In genomic region chr9:123113931-123114330, GRCm38 (mm10) we compare ENCODE assay signal across 9 mouse cellular contexts. TPM values are rescaled to one million over a fixed set of nuclear protein-coding genes. Genes with fewer than 3 reads are reported as not detected.
DNase-seq lines count a peak whose midpoint lies in the region; ATAC-seq and TF ChIP-seq lines count a peak whose summit lies in the region.
"Had no signal": no experiment of that assay in that cellular context is flagged by ENCODE, and none has a peak within 500 bp of the region (broad histone marks: within the 10 kb centered on the region; RNA-seq: fewer than 3 reads in every experiment).

No protein-coding gene starts in this region.

- peaks cover 3% of the 10 kb centered on the region for H3K36me3 ChIP-seq in heart, embryonic 11.5 days (ENCODE audit: control insufficient read depth, insufficient read depth, low read length)
- peaks cover 14% of the 10 kb centered on the region for H3K36me3 ChIP-seq in hindbrain, embryonic 12.5 days
- peaks cover 17% of the 10 kb centered on the region for H3K36me3 ChIP-seq in midbrain, embryonic 12.5 days

- H3K27ac ChIP-seq in heart, embryonic 11.5 days (ENCODE audit: low read depth, low read length) = no peak overlapping the region
- no peak overlapping the region for H3K27ac ChIP-seq in bone marrow, adult 2 months (ENCODE audit: control insufficient read depth, insufficient read depth, low read depth, low read length, poor library complexity)
- H3K27ac ChIP-seq in hindbrain, embryonic 12.5 days = no peak overlapping the region
- no peak overlapping the region for H3K27ac ChIP-seq in midbrain, embryonic 12.5 days (replicated peaks)

- H3K4me2 ChIP-seq in heart, embryonic 11.5 days = peak overlapping the region; percentile 96
- peak overlapping the region; percentile 93 for H3K4me2 ChIP-seq in hindbrain, embryonic 12.5 days (replicated peaks)
- peak overlapping the region; percentile 81 for H3K4me2 ChIP-seq in midbrain, embryonic 12.5 days (replicated peaks)

- H3K4me1 ChIP-seq in heart, embryonic 11.5 days (ENCODE audit: control insufficient read depth, insufficient read depth, low read length) = peaks cover 12% of the 10 kb centered on the region
- no peaks in the 10 kb centered on the region; the same call in 1 of the 2 replicates for H3K4me1 ChIP-seq in bone marrow, adult 2 months (ENCODE audit: control insufficient read depth, insufficient read depth, low read length)
- H3K4me1 ChIP-seq in hindbrain, embryonic 12.5 days = peaks cover 17% of the 10 kb centered on the region
- peaks cover 18% of the 10 kb centered on the region for H3K4me1 ChIP-seq in midbrain, embryonic 12.5 days

- ATAC-seq in heart, embryonic 11.5 days (replicated peaks; ENCODE audit: insufficient number of reproducible peaks, low FRiP score, low TSS enrichment) = no peak
- no peak for ATAC-seq in hindbrain, embryonic 12.5 days (ENCODE audit: low FRiP score)
- ATAC-seq in midbrain, embryonic 12.5 days (ENCODE audit: low FRiP score, low read depth) = no peak

- TF ChIP-seq CTCF in bone marrow, adult 2 months (IDR thresholded peaks at IDR 0.05; ENCODE audit: control insufficient read depth, insufficient read depth, low read length) = no peak

- 67% methylated on average over 6 of the region's 6 CpGs for WGBS in heart, embryonic 11.5 days (ENCODE audit: insufficient replicate concordance)
- WGBS in bone marrow, adult 2 months = 61% methylated on average over 6 of the region's 6 CpGs
- WGBS in hindbrain, embryonic 12.5 days = 71% methylated on average over 6 of the region's 6 CpGs
- WGBS in midbrain, embryonic 12.5 days = 70% methylated on average over 6 of the region's 6 CpGs

- peak overlapping the region; percentile 99 for H3K4me3 ChIP-seq in heart, embryonic 11.5 days (ENCODE audit: low read depth, low read length)
- H3K4me3 ChIP-seq in bone marrow, adult 2 months (replicated peaks; ENCODE audit: control insufficient read depth, low read depth, low read length) = peak overlapping the region; percentile 82
- H3K4me3 ChIP-seq in hindbrain, embryonic 12.5 days = peak overlapping the region; percentile 85
- peak overlapping the region; percentile 95 for H3K4me3 ChIP-seq in midbrain, embryonic 12.5 days

- H3K27me3 ChIP-seq in heart, embryonic 11.5 days (ENCODE audit: control insufficient read depth, insufficient read depth, low read length) = no peaks in the 10 kb centered on the region
- no peaks in the 10 kb centered on the region for H3K27me3 ChIP-seq in hindbrain, embryonic 12.5 days
- no peaks in the 10 kb centered on the region for H3K27me3 ChIP-seq in midbrain, embryonic 12.5 days
- H3K27me3 ChIP-seq: Patski had no signal

- H3K9ac ChIP-seq in heart, embryonic 11.5 days (ENCODE audit: low read depth, low read length) = peak overlapping the region; percentile 95
- peak overlapping the region; percentile 86; the same call in 1 of the 2 replicates for H3K9ac ChIP-seq in hindbrain, embryonic 12.5 days
- H3K9ac ChIP-seq in midbrain, embryonic 12.5 days (replicated peaks) = peak overlapping the region; percentile 93

- no peak for DNase-seq in heart, adult 8-10 months (ENCODE audit: low spot score)
- DNase-seq in adrenal gland, postnatal 36 days = no peak
- no peak for DNase-seq in thymus, postnatal 10 days (ENCODE audit: low spot score in 2 of 2)
- DNase-seq in frontal cortex, postnatal 25 days (ENCODE audit: low spot score in 2 of 2) = no peak

- no peak for TF ChIP-seq POLR2A in bone marrow, adult 2 months (IDR thresholded peaks at IDR 0.05; ENCODE audit: borderline replicate concordance, control insufficient read depth, low read depth, low read length)

- no peaks in the 10 kb centered on the region for H3K9me3 ChIP-seq in heart, embryonic 11.5 days (replicated peaks; ENCODE audit: control insufficient read depth, low read length)
- H3K9me3 ChIP-seq in hindbrain, embryonic 12.5 days (replicated peaks) = no peaks in the 10 kb centered on the region
- H3K9me3 ChIP-seq in midbrain, embryonic 12.5 days = no peaks in the 10 kb centered on the region

RNA-seq across cellular contexts. Expression of gene Exosc7, which starts 0.9 kb away (rescaled TPM):
- polyA plus RNA-seq in heart, embryonic 11.5 days (2014; fragmentation: Nextera tagmentation; extraction: Ambion mirVana) = 90.1 and 100.0 TPM in 2 replicates
- 10 to 100 TPM; 25.0 to 27.2 (median 27.0) TPM for total RNA-seq in heart, adult 8-10 months (2022)
- polyA plus RNA-seq in bone marrow, adult 2 months (2011; ENCODE audit: insufficient read depth, insufficient read length, low replicate concordance, missing spikeins) = 29.5 and 44.4 TPM in 2 replicates
- polyA plus RNA-seq in hindbrain, embryonic 12.5 days (2016; fragmentation: Nextera tagmentation; extraction: Ambion mirVana) = 80.1 and 84.2 TPM in 2 replicates
- 96.5 and 103 TPM in 2 replicates for polyA plus RNA-seq in midbrain, embryonic 12.5 days (2016; fragmentation: Nextera tagmentation; extraction: Ambion mirVana)
- 10 to 100 TPM; 33.2 to 41.3 TPM for total RNA-seq in adrenal gland, postnatal 36 days (2021)

RNA-seq across cellular contexts. Expression of gene Zdhhc3, which starts 0.9 kb away (rescaled TPM):
- polyA plus RNA-seq in heart, embryonic 11.5 days (2014; fragmentation: Nextera tagmentation; extraction: Ambion mirVana) = 39.6 and 44.7 TPM in 2 replicates
- total RNA-seq in heart, adult 8-10 months (2022) = 10 to 100 TPM; 39.8 to 46.0 (median 43.6) TPM
- 19.1 and 36.1 TPM in 2 replicates for polyA plus RNA-seq in bone marrow, adult 2 months (2011; ENCODE audit: insufficient read depth, insufficient read length, low replicate concordance, missing spikeins)
- 81.0 and 82.8 TPM in 2 replicates for polyA plus RNA-seq in hindbrain, embryonic 12.5 days (2016; fragmentation: Nextera tagmentation; extraction: Ambion mirVana)
- polyA plus RNA-seq in midbrain, embryonic 12.5 days (2016; fragmentation: Nextera tagmentation; extraction: Ambion mirVana) = 84.1 and 86.4 TPM in 2 replicates
- total RNA-seq in adrenal gland, postnatal 36 days (2021) = 10 to 100 TPM; 64.2 to 80.4 TPM

RNA-seq across cellular contexts. Expression of gene Clec3b, which starts 36.8 kb away (rescaled TPM):
- polyA plus RNA-seq in heart, embryonic 11.5 days (2014; fragmentation: Nextera tagmentation; extraction: Ambion mirVana) = not detected in 2 replicates
- total RNA-seq in heart, adult 8-10 months (2022) = 10 to 100 TPM; 37.7 to 48.5 (median 38.6) TPM
- polyA plus RNA-seq in bone marrow, adult 2 months (2011; ENCODE audit: insufficient read depth, insufficient read length, low replicate concordance, missing spikeins) = 2.0 and 3.1 TPM in 2 replicates
- 0.22 TPM in 1 of 2 replicates, not detected in the other for polyA plus RNA-seq in hindbrain, embryonic 12.5 days (2016; fragmentation: Nextera tagmentation; extraction: Ambion mirVana)
- polyA plus RNA-seq in midbrain, embryonic 12.5 days (2016; fragmentation: Nextera tagmentation; extraction: Ambion mirVana) = 0.31 TPM in 1 of 2 replicates, not detected in the other
- total RNA-seq in adrenal gland, postnatal 36 days (2021) = 10 to 100 TPM; 30.4 to 58.6 TPM
- polyA plus RNA-seq: Patski had no signal
